Mouse (Mus musculus) neural tube, postnatal 0 days (tissue): ENCODE results near the gene Fbxo3. TPM values are rescaled to one million over a fixed set of nuclear protein-coding genes. Genes with fewer than 3 reads are reported as not detected.

Source experiments
- polyA plus RNA-seq: library from polyadenylated mRNA; unstranded; fragments of >200 nt; fragmentation: Nextera tagmentation; extraction: Ambion mirVana; gene quantifications from 2 replicates; pipeline ENCODE4 v1.2.1, GENCODE M21; 2015

The Fbxo3 gene
- 63.0 and 64.1 TPM in 2 replicates for polyA plus RNA-seq

GRCm38 (mm10) chr2:104027458-104028138, at the start of gene Fbxo3:
TSS of gene Fbxo3 (plus strand) at chr2:104027721.

DNA sequence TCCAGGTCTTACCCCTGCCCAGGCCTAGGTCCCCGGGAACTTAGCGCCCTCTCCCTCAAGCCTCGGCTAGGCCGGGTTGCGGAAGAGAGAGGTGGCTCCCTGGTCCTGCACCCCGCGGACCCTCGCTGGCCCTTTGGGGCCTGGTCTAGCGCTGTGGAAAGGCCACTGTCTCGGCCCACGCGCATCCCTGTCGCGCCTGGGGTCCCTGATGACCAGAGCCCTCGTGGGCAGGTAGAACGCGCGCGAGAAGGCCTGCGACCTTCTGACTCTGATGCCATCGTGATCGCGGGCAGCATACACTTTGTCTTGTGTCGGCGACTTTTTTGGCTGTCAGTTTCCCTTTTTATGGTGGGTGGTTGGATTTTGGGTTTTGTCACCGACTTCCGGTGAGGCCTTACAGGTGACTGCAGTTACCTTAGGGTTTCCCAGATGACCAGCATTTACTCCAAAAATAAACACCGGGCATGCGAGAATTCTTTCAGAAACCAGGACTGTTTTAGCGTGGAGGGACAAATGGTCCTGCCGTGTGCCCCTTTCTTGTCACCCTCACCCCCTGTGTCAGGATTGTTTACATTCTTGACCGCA, 710 bp downstream of the Fbxo3 start, which contains the start of gene 4931422A03Rik:
4931422A03Rik (minus strand) TSS at position 223 of the 585 bp plus-strand sequence.

GRCm38 (mm10) chr2:104065526-104065925, 38.0 kb downstream of the Fbxo3 start, which contains the start of gene Gm10912:
TSS of gene Gm10912 (plus strand) at chr2:104065826.

GRCm38 (mm10) chr2:104068450-104068849, 40.9 kb downstream of the Fbxo3 start, which contains the start of gene Gm10799:
TSS of gene Gm10799 (minus strand) at chr2:104068550.

GRCm38 (mm10) chr2:104069704-104070185, 42.2 kb downstream of the Fbxo3 start, which contains the start of gene Cd59b:
TSS of gene Cd59b (plus strand) at chr2:104069849.

GRCm38 (mm10) chr2:104095741-104096213, 68.3 kb downstream of the Fbxo3 start, which contains the start of gene Cd59a:
TSS of gene Cd59a (plus strand) at chr2:104095801.

Other genes with a start within 250 kb of the Fbxo3 start
- gene Caprin1, start 230.1 kb upstream of the Fbxo3 start, polyA plus RNA-seq: 167 and 169 TPM in 2 replicates
- 50.3 and 56.7 TPM in 2 replicates for gene Lmo2, start 69.7 kb upstream of the Fbxo3 start, polyA plus RNA-seq
- gene 4931422A03Rik, start 640 bp downstream of the Fbxo3 start, polyA plus RNA-seq: 2.5 and 3.6 TPM in 2 replicates
- not detected in 2 replicates for gene Gm10912, start 38.1 kb downstream of the Fbxo3 start, polyA plus RNA-seq
- not detected in 2 replicates for gene Gm10799, start 40.8 kb downstream of the Fbxo3 start, polyA plus RNA-seq
- gene Cd59b, start 42.1 kb downstream of the Fbxo3 start, polyA plus RNA-seq: 5.3 and 5.6 TPM in 2 replicates
- gene Cd59a, start 68.1 kb downstream of the Fbxo3 start, polyA plus RNA-seq: 17.2 and 17.4 TPM in 2 replicates
- not detected in 2 replicates for gene A930018P22Rik, start 95.0 kb downstream of the Fbxo3 start, polyA plus RNA-seq